Mouse (Mus musculus) ES-E14 (cell line): ENCODE measurements at regions not wholly inside any gene's neighbourhood (a gene's known extent, or its start where the extent isn't known, plus 50 kb on each side); places are given as distances from the start of the nearest gene placed in this dataset.

Experiments
- DNase-seq: peaks from one replicate; pipeline ENCODE4 v3.0.0-alpha.2; 2013; ENCODE audit warnings: low read depth, low spot score
- H3K27ac ChIP-seq: 2 replicates; pipeline ENCODE4 v1.5.1; 2012; ENCODE audit warnings: low read depth, mild to moderate bottlenecking, low read length, moderate library complexity, mixed read lengths; ENCODE audit not compliant: poor library complexity, insufficient read depth, severe bottlenecking
- H3K36me3 ChIP-seq: 2 replicates; pipeline ENCODE4 v1.6.1; 2012; ENCODE audit warnings: mild to moderate bottlenecking, low read length, moderate library complexity, mixed read lengths; ENCODE audit not compliant: control insufficient read depth, poor library complexity, insufficient read depth, severe bottlenecking
- H3K4me1 ChIP-seq, 2 experiments: fragments of 150-350 bp in 1 of 2; sonication (generic) in 1 of 2; 2 replicates each; pipeline ENCODE4 v1.6.1; 2012; ENCODE audit warnings: low read length in 2 of 2, mild to moderate bottlenecking in 1 of 2, mixed read lengths in 1 of 2; ENCODE audit not compliant: control insufficient read depth in 2 of 2, insufficient read depth in 2 of 2, poor library complexity in 1 of 2
- H3K4me3 ChIP-seq, 2 experiments: fragments of 150-350 bp in 1 of 2; sonication (generic) in 1 of 2; 2 replicates each; pipeline ENCODE4 v1.5.1; 2012; ENCODE audit warnings: low read length in 2 of 2, low read depth in 1 of 2, mild to moderate bottlenecking in 1 of 2, mixed read lengths in 1 of 2; ENCODE audit not compliant: insufficient read depth in 1 of 2, poor library complexity in 1 of 2, severe bottlenecking in 1 of 2
- H3K9ac ChIP-seq: 2 replicates; pipeline ENCODE4 v1.6.1; 2012; ENCODE audit warnings: low read depth, mild to moderate bottlenecking, low read length, mixed read lengths; ENCODE audit not compliant: poor library complexity, insufficient read depth, severe bottlenecking
- H3K9me3 ChIP-seq: fragments of 150-350 bp; sonication (generic); 2 replicates; pipeline ENCODE4 v1.6.1; 2012; ENCODE audit warnings: low read depth, mild to moderate bottlenecking, low read length; ENCODE audit not compliant: control insufficient read depth, insufficient read depth
- CHD2 ChIP-seq: IDR thresholded peaks from 2 replicates; pipeline ENCODE4 v1.6.1; 2014; ENCODE audit warnings: mild to moderate bottlenecking, low read depth, low read length, inconsistent platforms
- HCFC1 ChIP-seq: IDR thresholded peaks from 2 replicates; pipeline ENCODE4 v1.6.1; 2012; ENCODE audit warnings: low read length, inconsistent platforms, borderline replicate concordance; ENCODE audit not compliant: insufficient read depth
- MAFK ChIP-seq: IDR thresholded peaks from 2 replicates; pipeline ENCODE4 v1.6.1; 2014; ENCODE audit warnings: mild to moderate bottlenecking, low read depth, low read length, inconsistent platforms; ENCODE audit not compliant: insufficient read depth
- ZC3H11A ChIP-seq: IDR thresholded peaks from 2 replicates; pipeline ENCODE4 v1.6.1; 2012; ENCODE audit warnings: low read depth, mild to moderate bottlenecking, inconsistent platforms, low read length, borderline replicate concordance
- ZNF384 ChIP-seq: IDR thresholded peaks from 2 replicates; pipeline ENCODE4 v1.6.1; 2012; ENCODE audit warnings: low read depth, low read length, inconsistent platforms
- in situ Hi-C, 2 experiments: fragments of 600-800 bp; cut with MboI; formaldehyde crosslinking; loops; one replicate each; pipeline ENCODE4 v1.15.1; 2025; ENCODE audit warnings: low sequenced_read_pairs in 2 of 2, inconsistent platforms in 1 of 2; ENCODE audit not compliant: unreplicated experiment in 2 of 2

DNA sequence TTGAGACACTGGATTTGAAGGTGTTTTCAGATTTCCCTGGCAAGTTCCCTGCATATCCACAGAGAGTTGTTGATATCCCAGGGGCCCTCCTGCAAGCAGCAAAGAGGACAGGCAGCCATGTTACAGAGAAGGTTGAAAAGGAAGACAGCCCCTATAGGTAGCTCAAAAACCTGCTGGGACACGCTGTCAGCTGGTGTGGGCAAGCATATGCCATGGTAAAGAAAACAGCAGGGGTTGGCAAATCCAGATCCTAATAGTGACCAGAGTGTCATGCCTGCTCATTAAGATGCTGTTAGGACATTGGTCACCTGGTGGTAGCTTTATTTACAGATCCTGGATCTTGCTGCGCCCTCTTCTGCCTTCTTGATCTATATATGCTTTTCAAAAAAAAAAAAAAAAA lies 397.6 kb downstream of the Tns1 start:
- Histone ChIP-seq H3K36me3 (no peaks in the 10 kb centered on the region), H3K9me3 (no peaks in the 10 kb centered on the region), H3K9ac (no peak overlapping the region), H3K4me3 (no peak overlapping the region), H3K27ac (no peak overlapping the region), H3K4me1 (no peaks in the 10 kb centered on the region)
- in situ Hi-C loops = no loop called here
- DNase-seq = no peak
- no peak for TF ChIP-seq CHD2
- no peak for TF ChIP-seq MAFK
- TF ChIP-seq ZNF384 = no peak
- no peak for TF ChIP-seq ZC3H11A
- no peak for TF ChIP-seq HCFC1

DNA sequence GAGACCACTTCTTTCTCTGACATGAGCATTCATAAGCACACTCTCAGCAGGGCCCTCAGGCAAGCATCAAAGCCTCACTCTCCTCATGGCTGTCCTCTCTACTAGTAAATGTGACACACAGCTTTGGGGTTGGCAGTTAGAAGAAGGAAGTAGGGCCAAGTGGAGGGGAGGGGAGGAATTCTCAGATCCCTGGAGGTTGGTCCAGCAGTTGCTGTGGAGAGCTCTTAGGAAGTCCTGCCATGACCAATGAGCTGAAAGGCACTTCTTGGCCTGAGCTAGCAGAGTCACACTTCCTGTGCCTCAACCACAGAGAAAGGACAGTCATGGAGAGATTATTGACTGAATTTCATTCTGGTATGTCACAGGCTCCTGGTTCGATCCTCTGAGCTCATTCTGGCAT lies 398.8 kb downstream of the Tns1 start:
- TF ChIP-seq HCFC1 (no peak), MAFK (no peak), CHD2 (no peak), ZC3H11A (no peak), ZNF384 (no peak)
- Histone ChIP-seq H3K27ac (no peak overlapping the region), H3K9ac (no peak overlapping the region), H3K4me1 (no peaks in the 10 kb centered on the region), H3K36me3 (no peaks in the 10 kb centered on the region), H3K4me3 (no peak overlapping the region), H3K9me3 (no peaks in the 10 kb centered on the region)
- in situ Hi-C loops = no loop called here
- DNase-seq = no peak

DNA sequence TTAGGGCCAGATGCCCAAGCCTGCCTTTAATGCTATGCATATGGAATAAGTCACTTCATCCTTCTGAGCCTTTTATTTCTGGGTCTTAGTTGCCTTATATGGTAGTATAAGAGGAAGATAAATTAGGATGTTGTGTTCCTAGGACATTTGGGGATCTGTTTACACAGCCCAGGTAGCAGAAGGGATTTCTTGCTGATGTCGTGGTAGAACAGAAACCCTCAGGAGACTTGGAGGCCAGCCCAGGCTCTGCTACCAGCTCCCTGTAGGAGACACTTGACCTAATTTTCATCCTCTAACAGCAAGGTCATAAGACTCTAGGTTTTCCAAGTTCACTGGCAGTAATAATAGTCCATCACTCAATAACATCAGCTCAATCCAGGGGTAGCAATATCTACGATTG lies 399.7 kb downstream of the Tns1 start:
- Histone ChIP-seq H3K9me3 (no peaks in the 10 kb centered on the region), H3K4me3 (no peak overlapping the region), H3K9ac (no peak overlapping the region), H3K36me3 (no peaks in the 10 kb centered on the region), H3K27ac (no peak overlapping the region), H3K4me1 (no peaks in the 10 kb centered on the region)
- in situ Hi-C loops = no loop called here
- no peak for TF ChIP-seq CHD2
- no peak for TF ChIP-seq ZNF384
- TF ChIP-seq HCFC1 = no peak
- no peak for TF ChIP-seq ZC3H11A
- no peak for TF ChIP-seq MAFK
- no peak for DNase-seq

DNA sequence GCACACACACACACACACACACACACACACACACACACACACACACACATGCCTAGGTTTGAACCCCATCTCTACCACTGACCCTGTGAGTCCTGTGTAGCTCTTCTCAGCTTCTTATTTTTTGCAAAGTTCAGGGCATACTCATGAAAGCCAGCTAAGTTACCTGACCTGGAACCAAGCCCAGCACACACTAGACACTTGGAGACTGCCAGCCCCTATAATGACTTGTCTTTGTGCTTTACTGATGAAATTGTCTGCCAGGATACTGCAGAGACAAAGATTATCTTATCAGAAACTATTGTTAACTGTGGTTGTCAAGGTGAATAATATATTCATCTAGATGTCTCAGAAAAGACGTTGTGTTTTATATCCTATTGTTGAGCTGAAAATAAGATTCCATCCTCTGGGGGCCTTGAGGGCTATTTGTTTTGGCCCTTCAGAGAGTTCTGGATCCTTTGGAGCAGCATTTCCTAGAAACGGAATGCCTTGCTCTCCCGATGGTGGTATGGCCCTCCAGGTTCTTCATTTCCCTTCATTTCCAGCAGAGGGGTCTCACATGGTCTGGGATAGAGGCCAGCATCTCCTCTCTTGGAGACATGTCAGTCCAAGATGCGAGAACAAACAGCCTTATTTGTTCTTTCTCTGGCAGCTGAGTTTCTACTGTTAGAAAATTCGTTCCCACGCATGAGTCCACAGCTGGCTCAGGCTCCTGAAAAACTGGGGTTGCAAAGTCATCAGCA lies 402.6 kb downstream of the Tns1 start:
- DNase-seq = no peak
- Histone ChIP-seq H3K9me3 (no peaks in the 10 kb centered on the region), H3K36me3 (no peaks in the 10 kb centered on the region), H3K4me3 (no peak overlapping the region), H3K27ac (no peak overlapping the region), H3K4me1 (no peaks in the 10 kb centered on the region), H3K9ac (no peak overlapping the region)
- in situ Hi-C loops = no loop called here
- TF ChIP-seq CHD2 = no peak
- TF ChIP-seq ZC3H11A = no peak
- TF ChIP-seq ZNF384 = no peak
- TF ChIP-seq HCFC1 = no peak
- TF ChIP-seq MAFK = no peak

DNA sequence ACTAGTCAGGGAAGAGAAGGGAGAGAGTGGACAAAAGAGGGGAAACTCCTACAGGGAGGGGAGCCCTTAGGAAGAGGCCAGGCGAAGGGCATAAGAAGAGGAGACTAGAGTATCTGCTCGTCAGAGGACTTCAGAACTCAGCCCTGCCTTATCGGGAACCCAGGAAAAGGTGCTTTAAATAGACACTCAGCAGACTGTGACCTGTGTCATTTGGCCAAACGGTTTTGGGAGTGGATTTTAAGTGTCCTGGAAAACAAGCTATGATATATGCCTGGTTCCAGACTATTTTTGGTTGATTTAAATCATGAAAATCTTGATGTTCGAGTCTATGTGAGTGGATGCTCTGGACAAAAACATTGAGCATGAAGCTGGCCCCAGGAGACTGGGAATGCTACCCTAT lies 405.8 kb downstream of the Tns1 start:
- Histone ChIP-seq H3K27ac (no peak overlapping the region), H3K4me1 (no peaks in the 10 kb centered on the region), H3K36me3 (no peaks in the 10 kb centered on the region), H3K4me3 (no peak overlapping the region), H3K9ac (no peak overlapping the region), H3K9me3 (no peaks in the 10 kb centered on the region)
- in situ Hi-C loops = no loop called here
- no peak for DNase-seq
- TF ChIP-seq MAFK (no peak), HCFC1 (no peak), ZNF384 (no peak), ZC3H11A (no peak), CHD2 (no peak)
